Mouse (Mus musculus): ENCODE measurements around the gene Spink8.

- no peak for TF ChIP-seq CTCF (IDR thresholded peaks at IDR 0.05; ENCODE audit: borderline replicate concordance, extremely low read depth, insufficient read depth, insufficient read length)
- TF ChIP-seq POLR2A (IDR thresholded peaks at IDR 0.05; ENCODE audit: borderline replicate concordance, extremely low read depth, insufficient read depth, insufficient read length, poor library complexity, severe bottlenecking): no peak
These were observed at the start of gene Spink8 for GRCm38 (mm10) chr9:109811980-109812379.

Data from brain, embryonic 14.5 days (tissue).